In the genomic region with DNA sequence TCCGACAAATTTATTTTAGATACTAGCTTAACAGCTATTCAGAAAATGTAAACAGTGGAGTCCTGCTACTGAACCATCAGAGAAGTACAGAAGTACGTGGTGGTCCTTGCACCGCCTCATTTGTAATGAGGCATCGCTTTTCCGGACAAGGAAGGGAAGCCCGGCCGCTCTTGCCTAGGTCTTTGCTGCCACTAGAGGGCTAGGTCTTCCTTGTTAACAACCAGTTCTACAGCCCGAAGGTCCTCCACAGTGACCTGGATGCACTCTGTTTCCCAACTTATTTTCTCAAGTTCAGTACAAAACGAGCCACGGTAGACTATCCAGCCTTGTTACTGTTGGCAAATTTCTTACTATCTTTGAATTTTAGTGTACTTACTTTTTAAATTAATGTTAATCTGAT, we compare ENCODE assay signal across 8 mouse cellular contexts. TPM values are rescaled to one million over a fixed set of nuclear protein-coding genes. Genes with fewer than 3 reads are reported as not detected.
DNase-seq lines count a peak whose midpoint lies in the region; ATAC-seq and TF ChIP-seq lines count a peak whose summit lies in the region.

No protein-coding gene starts in this region.

- no peaks in the 10 kb centered on the region for H3K27me3 ChIP-seq in cerebellum, adult 2 months (ENCODE audit: control insufficient read depth, insufficient read depth, low read length)
- no peaks in the 10 kb centered on the region for H3K27me3 ChIP-seq in limb, embryonic 14.5 days (ENCODE audit: control insufficient read depth, insufficient read depth, low read length)
- H3K27me3 ChIP-seq in neural tube, embryonic 11.5 days (ENCODE audit: control insufficient read depth, insufficient read depth, low read length) = no peaks in the 10 kb centered on the region

- TF ChIP-seq CTCF in cerebellum, adult 2 months (IDR thresholded peaks at IDR 0.05; ENCODE audit: borderline replicate concordance, insufficient read depth, low read depth, low read length) = peak; percentile 60

- no peak overlapping the region for H3K9ac ChIP-seq in limb, embryonic 14.5 days (ENCODE audit: low read depth, low read length, severe bottlenecking)
- H3K9ac ChIP-seq in neural tube, embryonic 11.5 days (ENCODE audit: low read length) = no peak overlapping the region

- H3K36me3 ChIP-seq in limb, embryonic 14.5 days (ENCODE audit: control insufficient read depth, insufficient read depth, low read length) = 0 out of 2 replicates have a peak, but pooled peaks cover 5% of the 10 kb centered on the region
- H3K36me3 ChIP-seq in neural tube, embryonic 11.5 days (ENCODE audit: control insufficient read depth, insufficient read depth, low read length) = no peaks in the 10 kb centered on the region

- 29% methylated on average over 10 of the region's 10 CpGs for WGBS in cerebellum, adult 2 months
- 36% methylated on average over 10 of the region's 10 CpGs for WGBS in limb, embryonic 14.5 days
- WGBS in neural tube, embryonic 11.5 days = 34% methylated on average over 10 of the region's 10 CpGs

- H3K4me3 ChIP-seq in cerebellum, adult 2 months (replicated peaks; ENCODE audit: insufficient read depth, low read depth, low read length) = no peak overlapping the region
- no peak overlapping the region for H3K4me3 ChIP-seq in limb, embryonic 14.5 days (replicated peaks; ENCODE audit: low read length)
- no peak overlapping the region for H3K4me3 ChIP-seq in neural tube, embryonic 11.5 days (ENCODE audit: low read depth, low read length)

- no peak for DNase-seq in cerebellum, adult 2 months
- no peak for DNase-seq in cerebellum, adult 8-10 months
- peak; percentile 22 for DNase-seq in ovary, postnatal 36 days (ENCODE audit: low spot score)
- DNase-seq in ovary, adult 18-20 months (ENCODE audit: low spot score) = no peak
- DNase-seq in limb, embryonic 14.5 days (ENCODE audit: low spot score) = peak; percentile 55
- peak; percentile 55 for DNase-seq in neural tube, embryonic 11.5 days (ENCODE audit: low spot score)
- no peak for DNase-seq in layer of hippocampus, postnatal 25 days (ENCODE audit: extremely low spot score in 1 of 2, low spot score in 1 of 2)

- H3K4me1 ChIP-seq in cerebellum, adult 2 months (ENCODE audit: control insufficient read depth, insufficient read depth, low read length) = no peaks in the 10 kb centered on the region; the same call in 1 of the 2 replicates
- no peaks in the 10 kb centered on the region for H3K4me1 ChIP-seq in limb, embryonic 14.5 days (ENCODE audit: control insufficient read depth, insufficient read depth, low read length)
- no peaks in the 10 kb centered on the region for H3K4me1 ChIP-seq in neural tube, embryonic 11.5 days (ENCODE audit: control insufficient read depth, insufficient read depth, low read length)

- no peak overlapping the region for H3K4me2 ChIP-seq in limb, embryonic 14.5 days (replicated peaks; ENCODE audit: low read depth, low read length, severe bottlenecking)
- no peak overlapping the region for H3K4me2 ChIP-seq in neural tube, embryonic 11.5 days (ENCODE audit: low read depth)

- TF ChIP-seq POLR2A in cerebellum, adult 2 months (IDR thresholded peaks at IDR 0.05; ENCODE audit: borderline replicate concordance, insufficient read depth, low read length) = no peak
- TF ChIP-seq POLR2A in limb, embryonic 14.5 days (IDR thresholded peaks at IDR 0.05; ENCODE audit: borderline replicate concordance, extremely low read depth, insufficient read depth, insufficient read length) = no peak

- no peak overlapping the region for H3K27ac ChIP-seq in cerebellum, adult 2 months (ENCODE audit: insufficient read depth, low read length)
- H3K27ac ChIP-seq in limb, embryonic 14.5 days (replicated peaks; ENCODE audit: low read depth, low read length) = no peak overlapping the region
- H3K27ac ChIP-seq in neural tube, embryonic 11.5 days (ENCODE audit: low read depth, low read length) = no peak overlapping the region

- H3K9me3 ChIP-seq in limb, embryonic 14.5 days (ENCODE audit: control insufficient read depth, low read length) = no peaks in the 10 kb centered on the region
- no peaks in the 10 kb centered on the region for H3K9me3 ChIP-seq in neural tube, embryonic 11.5 days (ENCODE audit: control insufficient read depth, low read length)

- ATAC-seq in erythroblast, adult 5-6 weeks (replicated peaks; ENCODE audit: low FRiP score, poor library complexity, severe bottlenecking) = peak; percentile 62; the same call in 1 of the 2 replicates
- no peak for ATAC-seq in limb, embryonic 14.5 days (ENCODE audit: low FRiP score, low read depth)
- ATAC-seq in neural tube, embryonic 11.5 days (ENCODE audit: insufficient read depth, low FRiP score, low TSS enrichment) = no peak

RNA-seq across cellular contexts. Expression of gene Hsf5, which starts 12.9 kb away (rescaled TPM):
- polyA plus RNA-seq in cerebellum, adult 2 months (2012; rRNA removed) = 0.36 and 0.43 TPM in 2 replicates
- total RNA-seq in erythroblast, adult 5-6 weeks (2015; ENCODE audit: low replicate concordance) = 0.38 TPM in 1 of 2 replicates, not detected in the other
- not detected in 2 replicates for total RNA-seq in erythroblast, adult 5-6 weeks (2017; ENCODE audit: low replicate concordance)
- polyA plus RNA-seq in limb, embryonic 14.5 days (2012; rRNA removed) = 0.15 and 0.26 TPM in 2 replicates
- polyA plus RNA-seq in limb, embryonic 14.5 days (2014; fragmentation: Nextera tagmentation; extraction: Ambion mirVana) = 0.21 and 0.25 TPM in 2 replicates
- 0.18 and 0.24 TPM in 2 replicates for polyA plus RNA-seq in neural tube, embryonic 11.5 days (2014; fragmentation: Nextera tagmentation; extraction: Ambion mirVana)
- under 1 TPM; 0.32 to 0.35 TPM for total RNA-seq in layer of hippocampus, postnatal 25 days (2021)

RNA-seq across cellular contexts. Expression of gene Rnf43, which starts 32.7 kb away (rescaled TPM):
- polyA plus RNA-seq in cerebellum, adult 2 months (2012; rRNA removed) = 2.2 and 2.6 TPM in 2 replicates
- total RNA-seq in erythroblast, adult 5-6 weeks (2015; ENCODE audit: low replicate concordance) = not detected in 2 replicates
- total RNA-seq in erythroblast, adult 5-6 weeks (2017; ENCODE audit: low replicate concordance) = 0.98 and 1.0 TPM in 2 replicates
- 4.7 and 4.9 TPM in 2 replicates for polyA plus RNA-seq in limb, embryonic 14.5 days (2012; rRNA removed)
- polyA plus RNA-seq in limb, embryonic 14.5 days (2014; fragmentation: Nextera tagmentation; extraction: Ambion mirVana) = 6.5 and 9.5 TPM in 2 replicates
- polyA plus RNA-seq in neural tube, embryonic 11.5 days (2014; fragmentation: Nextera tagmentation; extraction: Ambion mirVana) = 0.64 and 1.2 TPM in 2 replicates
- total RNA-seq in layer of hippocampus, postnatal 25 days (2021) = 1 to 10 TPM; 1.6 to 2.8 TPM

RNA-seq across cellular contexts. Expression of gene Mtmr4, which starts 37.9 kb away (rescaled TPM):
- polyA plus RNA-seq in cerebellum, adult 2 months (2012; rRNA removed) = 66.9 and 67.8 TPM in 2 replicates
- total RNA-seq in erythroblast, adult 5-6 weeks (2015; ENCODE audit: low replicate concordance) = 4.0 and 4.2 TPM in 2 replicates
- 4.9 and 6.4 TPM in 2 replicates for total RNA-seq in erythroblast, adult 5-6 weeks (2017; ENCODE audit: low replicate concordance)
- 33.2 and 37.8 TPM in 2 replicates for polyA plus RNA-seq in limb, embryonic 14.5 days (2012; rRNA removed)
- polyA plus RNA-seq in limb, embryonic 14.5 days (2014; fragmentation: Nextera tagmentation; extraction: Ambion mirVana) = 29.0 and 29.5 TPM in 2 replicates
- 84.9 and 95.9 TPM in 2 replicates for polyA plus RNA-seq in neural tube, embryonic 11.5 days (2014; fragmentation: Nextera tagmentation; extraction: Ambion mirVana)
- total RNA-seq in layer of hippocampus, postnatal 25 days (2021) = 10 to 100 TPM; 72.8 to 89.7 TPM

Comparison
In these comparisons a context has a peak if more than half of its experiments do, and no peak if none do; other contexts are left out.
1. DNase-seq: peak in ovary, postnatal 36 days (single experiment), limb, embryonic 14.5 days (single experiment) and neural tube, embryonic 11.5 days (single experiment); none in cerebellum, adult 2 months (0 of 2), cerebellum, adult 8-10 months (single experiment), ovary, adult 18-20 months (single experiment) and layer of hippocampus, postnatal 25 days (0 of 2).